Mouse (Mus musculus): ENCODE data around the gene Hacd3. TPM values are rescaled to one million over a fixed set of nuclear protein-coding genes. Genes with fewer than 3 reads are reported as not detected.
"Not testable (repeated sequence)": the region's sequence is repeated elsewhere in the genome, so short reads cannot be mapped to it uniquely, and the experiment has no call there.

The Hacd3 gene
- total and polyA plus RNA-seq, 3 experiments, result 30.4 to 68.7 (median 41.5) TPM

- dilution Hi-C loops (cut with MboI; ENCODE audit: extremely low pct_ligation_motif_present, extremely low pct_unique_long_range_greater_than_20kb, low sequenced_read_pairs), result no loop called here
- H3K79me2 ChIP-seq (replicated peaks; ENCODE audit: control insufficient read depth, extremely low read depth, insufficient read depth, poor library complexity, severe bottlenecking), result peaks cover 13% of the 10 kb centered on the region
- no peaks in the 10 kb centered on the region for H3K9me3 ChIP-seq (replicated peaks; ENCODE audit: low read length)
- no peaks in the 10 kb centered on the region for H3K27me3 ChIP-seq (replicated peaks)
- H3K4me3 ChIP-seq (replicated peaks in 1 of 3; ENCODE audit: low read depth in 2 of 3, low read length in 2 of 3, poor library complexity in 1 of 3), result peak overlapping the region; percentile 33 to 97 (median 58)
- TF ChIP-seq MEF2A (IDR thresholded peaks at IDR 0.05; ENCODE audit: borderline replicate concordance, low read depth, low read length), result no peak
- TF ChIP-seq JUN (IDR thresholded peaks at IDR 0.05; ENCODE audit: insufficient read depth, low read depth, low read length), result no peak
- TF ChIP-seq RAD21 (IDR thresholded peaks at IDR 0.05; ENCODE audit: low read depth, low read length), result no peak
- TF ChIP-seq USF1 (IDR thresholded peaks at IDR 0.05; ENCODE audit: low read depth, low read length), result no peak
- TF ChIP-seq SMC3 (IDR thresholded peaks at IDR 0.05; ENCODE audit: low read depth, low read length), result no peak
- no peak for TF ChIP-seq MXI1 (IDR thresholded peaks at IDR 0.05; ENCODE audit: low read depth, low read length)
- TF ChIP-seq USF2 (conservative IDR thresholded peaks at IDR 0.05; ENCODE audit: low read depth, low read length), result no peak
- TF ChIP-seq MAFK (IDR thresholded peaks at IDR 0.05; ENCODE audit: insufficient replicate concordance, low read length), result no peak
- TF ChIP-seq MAX (IDR thresholded peaks at IDR 0.05; ENCODE audit: low read length), result no peak
- no peak for TF ChIP-seq TBP (conservative IDR thresholded peaks at IDR 0.05; ENCODE audit: low read depth, low read length)
- TF ChIP-seq MYC (IDR thresholded peaks at IDR 0.05; ENCODE audit: low read depth, low read length), result no peak; the same call in 1 of the 2 replicates
- TF ChIP-seq GABPA (IDR thresholded peaks at IDR 0.05; ENCODE audit: insufficient replicate concordance, low read depth, low read length), result no peak
- no peak for TF ChIP-seq BHLHE40 (IDR thresholded peaks at IDR 0.05; ENCODE audit: low read depth, low read length)
- no peak for TF ChIP-seq POLR2A (IDR thresholded peaks at IDR 0.05; ENCODE audit: low read depth, low read length)
- TF ChIP-seq MAZ (IDR thresholded peaks at IDR 0.05; ENCODE audit: low read depth, low read length), result no peak
- TF ChIP-seq E2F4 (IDR thresholded peaks at IDR 0.05; ENCODE audit: insufficient replicate concordance, low read depth, low read length), result no peak
- no peak for TF ChIP-seq CHD1 (IDR thresholded peaks at IDR 0.05; ENCODE audit: low read depth, low read length)
- H3K4me2 ChIP-seq (ENCODE audit: insufficient read depth, low read depth, poor library complexity, severe bottlenecking), result peak overlapping the region; percentile 78
- H3K36me3 ChIP-seq (replicated peaks in 1 of 2; ENCODE audit: control insufficient read depth in 1 of 2, insufficient read depth in 1 of 2, low read length in 1 of 2), result peaks cover 2 to 27% of the 10 kb centered on the region in 2 experiments
- DNase-seq (ENCODE audit: extremely low read depth), result no peak
- peak overlapping the region; percentile 33; the same call in 1 of the 2 replicates for H3K9ac ChIP-seq (ENCODE audit: insufficient read depth, low read depth)
- in situ Hi-C loops (cut with MboI; ENCODE audit: low pct_ligation_motif_present, low pct_unique_long_range_greater_than_20kb, low sequenced_read_pairs), result no loop called here
- peaks cover 2 to 20% of the 10 kb centered on the region in 2 experiments; a peak in 3 of 4 replicates for H3K4me1 ChIP-seq (ENCODE audit: control insufficient read depth in 1 of 2, insufficient read depth in 2 of 2)
- no peak overlapping the region for H3K27ac ChIP-seq (ENCODE audit: insufficient read depth, low read depth)
Observed at GRCm38 (mm10) chr9:65031894-65032268, 10.4 kb upstream of the Hacd3 start.

GRCm38 (mm10) chr9:65031355-65031754 is 9.9 kb upstream of the Hacd3 start:
- H3K4me3 ChIP-seq (replicated peaks in 1 of 3; ENCODE audit: low read depth in 2 of 3, low read length in 2 of 3, poor library complexity in 1 of 3); H3K9me3 ChIP-seq (replicated peaks; ENCODE audit: low read length); dilution Hi-C loops (cut with MboI; ENCODE audit: extremely low pct_ligation_motif_present, extremely low pct_unique_long_range_greater_than_20kb, low sequenced_read_pairs); H3K9ac ChIP-seq (ENCODE audit: insufficient read depth, low read depth); in situ Hi-C loops (cut with MboI; ENCODE audit: low pct_ligation_motif_present, low pct_unique_long_range_greater_than_20kb, low sequenced_read_pairs); DNase-seq (ENCODE audit: extremely low read depth); H3K27ac ChIP-seq (ENCODE audit: insufficient read depth, low read depth); H3K27me3 ChIP-seq (replicated peaks); H3K4me2 ChIP-seq (ENCODE audit: insufficient read depth, low read depth, poor library complexity, severe bottlenecking): not testable (repeated sequence)
- Histone ChIP-seq H3K4me1 (ENCODE audit: control insufficient read depth in 1 of 2, insufficient read depth in 2 of 2) (peaks cover 2 to 20% of the 10 kb centered on the region in 2 experiments; a peak in 3 of 4 replicates), H3K79me2 (replicated peaks; ENCODE audit: control insufficient read depth, extremely low read depth, insufficient read depth, poor library complexity, severe bottlenecking) (peaks cover 13% of the 10 kb centered on the region), H3K36me3 (replicated peaks in 1 of 2; ENCODE audit: control insufficient read depth in 1 of 2, insufficient read depth in 1 of 2, low read length in 1 of 2) (peaks cover 0 to 21% of the 10 kb centered on the region in 2 experiments)
- TF ChIP-seq SIN3A (IDR thresholded peaks at IDR 0.05; ENCODE audit: low read length) (0 out of 2 replicates have a peak, but pooled peaks have one; percentile 35), CTCF (conservative IDR thresholded peaks at IDR 0.05 in 1 of 2, IDR thresholded peaks at IDR 0.05 in 1 of 2; ENCODE audit: low read depth in 2 of 2, low read length in 2 of 2) (peak in 1 of 2 experiments; percentile 45; a peak in 2 of 4 replicates), ZNF384 (IDR thresholded peaks at IDR 0.05; ENCODE audit: low read depth, low read length) (peak; percentile 48; the same call in 1 of the 2 replicates)
